Mouse (Mus musculus): ENCODE data around the gene Mapk8ip1.

Mapk8ip1 gene

DNA sequence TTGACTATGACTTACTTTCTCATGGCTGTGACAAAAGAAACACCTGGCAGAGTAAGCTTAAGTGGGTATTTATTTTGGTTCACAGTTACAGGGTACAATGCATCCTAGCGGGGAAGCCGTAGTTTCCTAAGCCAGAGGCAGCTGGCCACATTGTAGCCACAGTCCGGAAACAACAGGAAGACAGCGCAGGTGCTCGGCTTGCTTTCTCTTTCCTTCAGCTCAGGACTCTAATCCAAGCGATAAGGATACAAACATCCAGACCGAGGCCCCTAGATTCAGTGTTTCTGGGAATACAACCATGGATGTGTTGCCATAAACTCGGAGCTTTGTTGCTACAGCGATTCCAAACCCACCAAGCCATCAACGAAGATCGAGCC, 27.6 kb downstream of the Mapk8ip1 start:
- no peak for DNase-seq (ENCODE audit: low read depth, low spot score)

DNA sequence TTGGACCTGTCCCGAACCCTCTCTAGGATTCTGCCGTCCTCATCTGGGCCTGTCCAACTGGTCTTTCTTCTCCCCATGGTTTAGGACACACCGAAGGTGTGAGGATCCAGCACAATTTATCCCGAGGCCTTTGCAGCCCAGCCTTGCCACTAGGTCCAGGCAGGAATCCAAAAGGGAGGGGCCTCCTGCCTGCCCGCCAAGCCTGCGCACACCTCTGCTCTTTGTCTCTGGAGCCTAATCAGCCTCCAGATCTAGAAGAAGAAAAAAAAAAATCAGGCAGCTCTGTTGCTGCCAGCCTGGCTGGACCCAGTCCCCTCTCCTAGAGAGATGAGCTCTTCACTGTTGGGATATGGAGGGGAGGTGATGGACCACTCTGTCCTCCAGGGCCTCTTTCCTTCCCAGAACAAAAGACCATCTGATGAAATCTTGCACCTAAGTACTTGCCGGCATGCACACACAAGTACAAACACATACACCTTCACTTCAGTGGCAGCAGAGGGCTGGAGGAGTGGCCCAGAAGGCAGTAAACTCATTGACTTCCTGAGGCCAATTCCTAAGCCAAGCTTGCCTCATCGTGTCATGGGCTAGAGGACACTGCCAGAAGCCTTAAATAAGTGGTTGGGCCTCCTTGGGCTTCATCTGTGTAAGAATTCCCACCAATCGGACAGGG, 28.2 kb downstream of the Mapk8ip1 start:
- no peak for DNase-seq (ENCODE audit: low read depth, low spot score)

GRCm38 (mm10) chr2:92371971-92372690, 28.9 kb downstream of the Mapk8ip1 start:
- peak; percentile 66 for DNase-seq (ENCODE audit: low read depth, low spot score)

GRCm38 (mm10) chr2:92370821-92371805, 29.9 kb downstream of the Mapk8ip1 start:
- DNase-seq (ENCODE audit: low read depth, low spot score): peak; percentile 74

GRCm38 (mm10) chr2:92370375-92370774, 30.7 kb downstream of the Mapk8ip1 start:
- no peak for DNase-seq (ENCODE audit: low read depth, low spot score)

DNA sequence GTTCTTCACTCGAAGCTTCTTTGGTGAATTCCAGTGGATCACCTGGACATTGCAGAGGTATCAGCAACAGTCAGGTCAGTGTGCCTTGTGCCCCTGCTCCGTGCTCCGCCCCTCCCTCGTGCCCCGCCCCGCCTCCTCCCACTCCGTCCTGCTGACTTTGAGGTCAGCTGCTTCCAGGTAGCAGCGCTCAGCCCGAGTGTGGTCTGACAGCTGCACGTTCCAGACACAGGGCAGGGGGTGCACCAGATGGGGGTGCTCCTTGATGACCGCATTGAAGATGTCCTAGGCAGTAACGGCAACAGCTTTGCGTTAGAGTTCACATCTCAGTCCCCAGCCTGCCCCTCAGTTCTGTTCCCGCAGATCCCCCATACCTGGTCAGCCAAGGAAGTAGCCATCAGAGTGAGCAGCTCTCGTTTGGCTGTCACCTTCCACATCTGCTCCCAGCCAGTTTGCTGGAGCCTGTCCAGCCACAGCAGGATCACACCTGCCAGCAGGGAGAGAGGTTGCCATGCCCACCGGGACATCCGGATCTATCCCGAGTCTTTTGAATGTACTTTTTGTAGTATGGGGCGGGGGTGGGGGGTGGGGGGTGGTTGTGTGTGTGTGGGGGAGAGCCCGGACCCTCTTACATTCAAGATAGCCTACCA, 33.6 kb downstream of the Mapk8ip1 start:
- DNase-seq (ENCODE audit: low read depth, low spot score): no peak

DNA sequence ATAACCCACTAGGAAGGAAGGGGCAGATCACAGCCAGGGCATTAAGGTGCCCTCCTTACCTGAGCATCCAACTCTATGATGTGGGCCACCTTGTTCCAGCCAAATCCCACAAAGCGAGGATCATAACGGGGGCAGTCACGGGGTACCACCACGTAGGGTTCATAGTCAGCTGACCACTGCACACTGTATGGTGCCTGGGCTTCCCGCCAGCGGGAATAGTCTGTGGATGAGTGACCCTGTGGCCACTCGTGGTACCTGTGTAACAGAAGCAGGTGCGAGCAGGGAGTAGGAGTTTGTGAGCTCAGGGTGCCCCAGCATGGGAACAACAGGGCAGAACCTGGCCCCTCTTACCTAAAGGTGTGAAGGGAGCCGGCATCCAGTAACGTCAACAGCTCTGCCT, 35.5 kb downstream of the Mapk8ip1 start:
- no peak for DNase-seq (ENCODE audit: low read depth, low spot score)

DNA sequence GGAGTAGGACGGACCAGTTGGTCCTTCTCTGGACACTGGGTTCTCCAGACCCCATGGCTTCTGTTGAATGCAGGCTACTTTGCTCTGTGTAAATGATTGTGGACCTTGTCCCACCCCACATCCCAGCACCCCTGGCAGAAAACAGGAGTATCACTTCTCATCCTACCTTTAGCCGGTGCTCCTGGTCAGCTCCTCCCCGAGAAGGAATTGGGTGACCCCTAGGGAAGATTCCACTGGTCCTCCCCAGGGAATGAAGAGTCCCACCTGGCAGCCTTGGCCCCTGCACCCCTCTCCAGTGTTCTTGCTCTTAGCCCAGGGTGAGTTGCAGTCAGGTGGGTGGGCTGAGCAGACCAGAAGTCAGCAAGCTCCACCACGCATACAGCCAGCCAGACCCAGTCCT, 37.0 kb downstream of the Mapk8ip1 start:
- no peak for DNase-seq (ENCODE audit: low read depth, low spot score)

DNA sequence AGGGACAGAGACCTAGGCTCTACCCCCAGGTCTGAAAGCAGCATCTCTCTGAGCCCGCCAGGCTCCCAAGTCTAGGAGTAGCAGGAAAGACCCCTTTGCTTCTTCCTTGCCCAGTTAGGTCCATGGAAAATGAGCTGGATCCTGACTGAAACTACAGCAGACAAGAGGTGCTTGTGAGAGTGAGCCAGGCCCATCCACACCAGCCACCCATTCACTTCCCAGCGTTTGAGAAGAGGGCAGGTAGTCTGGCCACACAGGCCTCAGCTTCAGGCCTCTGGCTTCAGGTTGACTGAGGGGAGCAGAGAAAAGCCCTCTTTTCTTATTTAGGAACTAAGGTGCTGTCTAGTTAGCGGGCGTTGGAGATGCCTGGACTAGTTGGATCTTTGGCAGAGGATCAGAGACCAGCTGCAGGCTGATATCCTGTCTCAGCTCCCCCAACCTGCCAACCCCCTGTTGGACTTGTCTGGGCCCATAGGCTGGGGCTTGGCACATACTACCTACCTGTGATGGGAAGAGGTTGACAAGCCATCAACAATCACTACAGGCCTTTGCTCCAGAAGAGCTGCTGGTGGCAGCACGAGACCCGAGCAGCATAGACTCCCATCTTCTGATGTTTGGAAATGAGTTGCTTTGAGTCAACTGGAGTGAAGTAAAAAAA, 38.4 kb downstream of the Mapk8ip1 start:
- DNase-seq (ENCODE audit: low read depth, low spot score): no peak

GRCm38 (mm10) chr2:92361795-92362194, 39.3 kb downstream of the Mapk8ip1 start:
- DNase-seq (ENCODE audit: low read depth, low spot score): no peak

GRCm38 (mm10) chr2:92360893-92361292, 40.2 kb downstream of the Mapk8ip1 start:
- DNase-seq (ENCODE audit: low read depth, low spot score): no peak

DNA sequence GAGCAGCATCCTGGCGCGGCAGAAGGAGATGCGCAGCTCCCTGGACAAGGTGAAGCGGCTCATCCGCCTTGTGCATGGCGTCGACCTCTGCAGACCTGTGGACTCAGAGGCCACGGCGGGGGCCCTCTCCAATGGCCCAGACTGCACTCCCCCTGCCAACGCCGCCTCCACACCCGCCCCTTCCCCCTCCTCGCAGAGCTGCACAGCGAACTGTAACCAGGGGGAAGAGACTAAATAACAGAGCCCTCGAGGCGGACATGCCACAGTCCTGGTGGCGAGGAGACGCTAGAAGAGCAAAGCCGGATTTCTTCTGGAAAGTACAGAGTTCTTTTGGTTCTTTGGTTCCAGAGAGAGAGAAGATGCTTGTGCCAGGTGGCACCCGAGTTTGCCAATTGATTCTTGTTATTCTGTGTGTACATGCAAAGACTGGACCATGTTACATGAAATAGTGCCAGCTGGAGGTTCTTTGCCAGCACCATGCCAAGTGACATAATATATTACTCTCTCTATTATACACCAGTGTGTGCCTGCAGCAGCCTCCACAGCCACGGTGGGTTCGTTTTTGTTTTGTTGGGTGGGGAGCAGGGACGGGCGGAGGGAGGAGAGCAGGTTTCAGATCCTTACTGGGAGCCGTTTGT, 40.8 kb downstream of the Mapk8ip1 start:
- no peak for DNase-seq (ENCODE audit: low read depth, low spot score)

- no peak for DNase-seq (ENCODE audit: low read depth, low spot score)
Measured at GRCm38 (mm10) chr2:92359301-92359700, 41.8 kb downstream of the Mapk8ip1 start.

- DNase-seq (ENCODE audit: low read depth, low spot score): no peak
Measured at GRCm38 (mm10) chr2:92354224-92354623, 46.8 kb downstream of the Mapk8ip1 start.

DNA sequence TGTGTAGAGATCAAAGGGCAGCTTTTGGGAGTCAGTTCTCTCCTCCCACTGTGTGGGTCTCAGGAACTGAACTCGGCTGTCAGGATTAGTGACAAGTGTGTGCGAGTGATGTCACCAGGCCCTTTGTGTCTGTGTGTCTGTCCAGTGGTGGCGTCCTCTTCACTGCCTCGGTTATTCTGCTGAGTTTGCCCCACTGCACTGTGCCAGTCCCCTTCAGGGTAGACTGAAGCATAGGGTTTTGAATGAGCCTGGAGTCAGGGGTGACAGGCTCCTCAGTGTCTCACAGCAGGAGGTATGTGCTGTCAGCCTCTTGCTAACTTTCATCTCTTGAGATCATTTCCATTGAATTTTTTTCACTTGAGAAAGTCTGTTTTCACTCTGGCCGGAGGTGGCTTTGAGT, 47.7 kb downstream of the Mapk8ip1 start:
- DNase-seq (ENCODE audit: low read depth, low spot score): no peak

- DNase-seq (ENCODE audit: low read depth, low spot score): no peak
Measured at GRCm38 (mm10) chr2:92350686-92351085, 50.4 kb downstream of the Mapk8ip1 start.

- DNase-seq (ENCODE audit: low read depth, low spot score): no peak
Measured at GRCm38 (mm10) chr2:92349589-92350425, 51.3 kb downstream of the Mapk8ip1 start.

- DNase-seq (ENCODE audit: low read depth, low spot score): no peak
Measured at GRCm38 (mm10) chr2:92347191-92347590, 53.9 kb downstream of the Mapk8ip1 start.

- no peak for DNase-seq (ENCODE audit: low read depth, low spot score)
Measured at GRCm38 (mm10) chr2:92342418-92342817, 58.6 kb downstream of the Mapk8ip1 start.

All from mesoderm, embryonic 11.5 days (tissue).